Mouse (Mus musculus) liver, adult 2 months (tissue): ENCODE results near the gene Pcbp1.

Experiments used
- CTCF ChIP-seq: fragments of 200-500 bp; IDR thresholded peaks from 2 replicates; pipeline ENCODE4 v1.5.1; 2011; ENCODE audit warnings: low read depth, low read length, control low read depth
- POLR2A ChIP-seq: fragments of 200-500 bp; IDR thresholded peaks from 2 replicates; pipeline ENCODE4 v1.6.1; 2011; ENCODE audit warnings: low read length, control low read depth; ENCODE audit not compliant: insufficient read depth; ENCODE audit errors: extremely low read depth

- TF ChIP-seq CTCF (no peak), POLR2A (no peak)
These were observed 31.4 kb downstream of the Pcbp1 start for GRCm38 (mm10) chr6:86494767-86495166.
